Comparison of ENCODE assay signal across 20 mouse cellular contexts in the genomic region with DNA sequence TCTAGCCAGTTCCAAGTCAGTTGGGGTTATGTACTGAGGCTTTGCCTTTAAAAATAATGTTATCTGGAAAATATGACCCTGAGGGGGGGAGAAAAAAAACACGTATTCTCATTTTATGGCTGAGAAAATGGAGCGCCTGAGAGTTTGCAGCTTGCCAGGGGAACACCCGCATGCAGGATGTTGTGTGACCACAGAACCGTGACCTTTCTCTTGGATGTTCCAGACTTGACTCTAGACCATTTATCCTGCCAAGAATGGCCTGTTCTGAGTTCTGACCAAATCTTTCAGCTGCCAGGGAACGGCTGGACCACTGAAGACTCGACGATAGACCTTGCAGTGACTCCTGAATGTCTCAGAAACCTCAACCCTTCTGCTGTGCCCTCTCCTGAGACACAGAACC. TPM values are rescaled to one million over a fixed set of nuclear protein-coding genes. Genes with fewer than 3 reads are reported as not detected.
DNase-seq lines count a peak whose midpoint lies in the region; ATAC-seq and TF ChIP-seq lines count a peak whose summit lies in the region.
"Had no signal": no experiment of that assay in that cellular context is flagged by ENCODE, and none has a peak within 500 bp of the region (broad histone marks: within the 10 kb centered on the region; RNA-seq: fewer than 3 reads in every experiment).

No protein-coding gene starts in this region.

- 68% methylated on average over 7 of the region's 7 CpGs for WGBS in lung, embryonic 14.5 days
- WGBS in lung, adult 2 months: 36% methylated on average over 7 of the region's 7 CpGs

- H3K4me2 ChIP-seq in lung, embryonic 14.5 days: no peak overlapping the region
- H3K4me2 ChIP-seq: embryonic facial prominence, embryonic 15.5 days; limb, embryonic 15.5 days had no signal

- no peak overlapping the region for H3K4me3 ChIP-seq in lung, embryonic 14.5 days (ENCODE audit: low read depth, low read length)
- no peak overlapping the region for H3K4me3 ChIP-seq in lung, adult 2 months (replicated peaks; ENCODE audit: extremely low read depth, low read depth, low read length)
- H3K4me3 ChIP-seq: embryonic facial prominence, embryonic 15.5 days; left cerebral cortex, adult 2 months; limb, embryonic 15.5 days; megakaryocyte, embryonic 14.5 days; myocyte had no signal

- no peaks in the 10 kb centered on the region for H3K36me3 ChIP-seq in lung, embryonic 14.5 days (ENCODE audit: insufficient read depth)
- H3K36me3 ChIP-seq: embryonic facial prominence, embryonic 15.5 days; limb, embryonic 15.5 days had no signal

- H3K27me3 ChIP-seq in lung, embryonic 14.5 days (ENCODE audit: insufficient read depth, low read length): no peaks in the 10 kb centered on the region
- H3K27me3 ChIP-seq: embryonic facial prominence, embryonic 15.5 days; limb, embryonic 15.5 days had no signal

- H3K27ac ChIP-seq in lung, embryonic 14.5 days (ENCODE audit: low read depth): no peak overlapping the region
- H3K27ac ChIP-seq: embryonic facial prominence, embryonic 15.5 days; left cerebral cortex, adult 2 months; limb, embryonic 15.5 days had no signal

- TF ChIP-seq CTCF in lung, embryonic 14.5 days (IDR thresholded peaks at IDR 0.05; ENCODE audit: low read depth): no peak
- TF ChIP-seq CTCF in lung, adult 2 months (IDR thresholded peaks at IDR 0.05; ENCODE audit: insufficient read depth, low read length): no peak

- peak; percentile 63 for DNase-seq in gastrocnemius, adult 18-20 months (ENCODE audit: low spot score)
- no peak for DNase-seq in gastrocnemius, postnatal 4 days (ENCODE audit: low spot score in 2 of 2)
- peak; percentile 31 for DNase-seq in lung, embryonic 14.5 days
- DNase-seq in lung, adult 2 months: no peak
- peak; percentile 56 for DNase-seq in kidney, postnatal 10 days
- no peak for DNase-seq in left cerebral cortex, adult 18-20 months (ENCODE audit: low spot score in 2 of 2)
- no peak for DNase-seq in B cell, adult 2 months
- no peak for DNase-seq in neural tube, embryonic 10.5 days (ENCODE audit: extremely low spot score, low spot score)

- H3K4me1 ChIP-seq in lung, embryonic 14.5 days (ENCODE audit: insufficient read depth): no peaks in the 10 kb centered on the region
- H3K4me1 ChIP-seq in lung, adult 2 months (ENCODE audit: control insufficient read depth, insufficient read depth, low read length): peaks cover 11% of the 10 kb centered on the region
- H3K4me1 ChIP-seq: embryonic facial prominence, embryonic 15.5 days had no signal

- no peak for TF ChIP-seq POLR2A in lung, adult 2 months (IDR thresholded peaks at IDR 0.05; ENCODE audit: borderline replicate concordance, extremely low read depth, low read depth, low read length)

- ATAC-seq in lung, embryonic 14.5 days (ENCODE audit: insufficient read depth): no peak

- no peak overlapping the region for H3K9ac ChIP-seq in lung, embryonic 14.5 days
- H3K9ac ChIP-seq: embryonic facial prominence, embryonic 15.5 days; limb, embryonic 15.5 days had no signal

- no peaks in the 10 kb centered on the region for H3K9me3 ChIP-seq in lung, embryonic 14.5 days (ENCODE audit: low read depth, low read length)
- H3K9me3 ChIP-seq: embryonic facial prominence, embryonic 15.5 days; limb, embryonic 15.5 days; megakaryocyte, embryonic 14.5 days had no signal

RNA-seq across cellular contexts. Expression of a gene that starts 11.9 kb away (rescaled TPM):
- 10 to 100 TPM; 16.1 to 19.0 TPM for total RNA-seq in gastrocnemius, adult 18-20 months (2021)
- total RNA-seq in gastrocnemius, postnatal 4 days (2021): 10 to 100 TPM; 12.8 to 13.2 TPM
- polyA plus RNA-seq in lung, embryonic 14.5 days (2014; fragmentation: Nextera tagmentation; extraction: Ambion mirVana): 0.17 and 0.23 TPM in 2 replicates
- polyA plus RNA-seq in lung, adult 2 months (2012; rRNA removed): 7.8 and 12.0 TPM in 2 replicates
- total RNA-seq in left cerebral cortex, adult 18-20 months (2021): under 1 TPM in 1 of 2 experiments, not detected in 1; 0.19 TPM
- total RNA-seq: hematopoietic stem cell, adult 5-6 weeks; left cerebral cortex, adult 2 months had no signal
- polyA plus RNA-seq: C2C12, myocyte had no signal

RNA-seq across cellular contexts. Expression of a gene that starts 24.9 kb away (rescaled TPM):
- 10 to 100 TPM; 15.7 to 24.5 TPM for total RNA-seq in gastrocnemius, adult 18-20 months (2021)
- total RNA-seq in gastrocnemius, postnatal 4 days (2021): 10 to 100 TPM; 55.8 to 95.9 TPM
- polyA plus RNA-seq in lung, embryonic 14.5 days (2014; fragmentation: Nextera tagmentation; extraction: Ambion mirVana): 4.0 and 4.9 TPM in 2 replicates
- polyA plus RNA-seq in lung, adult 2 months (2012; rRNA removed): 2.4 and 4.0 TPM in 2 replicates
- total RNA-seq in left cerebral cortex, adult 18-20 months (2021): 10 to 100 TPM; 77.6 to 89.6 TPM
- total RNA-seq: common myeloid progenitor, adult 5-6 weeks had no signal

RNA-seq across cellular contexts. Expression of a gene that starts 35.1 kb away (rescaled TPM):
- total RNA-seq in gastrocnemius, adult 18-20 months (2021): 1 to 10 TPM; 1.0 to 1.2 TPM
- 1 to 10 TPM; 1.7 to 2.5 TPM for total RNA-seq in gastrocnemius, postnatal 4 days (2021)
- 4.9 and 6.3 TPM in 2 replicates for polyA plus RNA-seq in lung, embryonic 14.5 days (2014; fragmentation: Nextera tagmentation; extraction: Ambion mirVana)
- polyA plus RNA-seq in lung, adult 2 months (2012; rRNA removed): 12.8 and 14.4 TPM in 2 replicates
- 100 to 1,000 TPM; 128 to 158 TPM for total RNA-seq in left cerebral cortex, adult 18-20 months (2021)

RNA-seq across cellular contexts. Expression of a gene that starts 47.9 kb away (rescaled TPM):
- not detected for total RNA-seq in gastrocnemius, adult 18-20 months (2021)
- not detected for total RNA-seq in gastrocnemius, postnatal 4 days (2021)
- not detected in 2 replicates for polyA plus RNA-seq in lung, embryonic 14.5 days (2014; fragmentation: Nextera tagmentation; extraction: Ambion mirVana)
- polyA plus RNA-seq in lung, adult 2 months (2012; rRNA removed): 6.3 and 9.8 TPM in 2 replicates
- total RNA-seq in left cerebral cortex, adult 18-20 months (2021): not detected
- total RNA-seq: adrenal gland, adult 18-20 months; common myeloid progenitor, adult 5-6 weeks; hematopoietic stem cell, adult 5-6 weeks; left cerebral cortex, adult 2 months; MEL had no signal
- polyA plus RNA-seq: C2C12; embryonic facial prominence, embryonic 15.5 days; limb, embryonic 15.5 days; myocyte; testis, adult 2 months had no signal

RNA-seq across cellular contexts. Expression of a gene that starts 54.4 kb away (rescaled TPM):
- not detected for total RNA-seq in gastrocnemius, adult 18-20 months (2021)
- not detected for total RNA-seq in gastrocnemius, postnatal 4 days (2021)
- not detected in 2 replicates for polyA plus RNA-seq in lung, embryonic 14.5 days (2014; fragmentation: Nextera tagmentation; extraction: Ambion mirVana)
- polyA plus RNA-seq in lung, adult 2 months (2012; rRNA removed): 9.6 TPM in 1 of 2 replicates, not detected in the other
- total RNA-seq in left cerebral cortex, adult 18-20 months (2021): not detected
- total RNA-seq: adrenal gland, adult 18-20 months; common myeloid progenitor, adult 5-6 weeks; hematopoietic stem cell, adult 5-6 weeks; left cerebral cortex, adult 2 months; MEL had no signal
- polyA plus RNA-seq: C2C12; embryonic facial prominence, embryonic 15.5 days; limb, embryonic 15.5 days; myocyte; spleen, adult 2 months had no signal

Comparison
In these comparisons a context has a peak if more than half of its experiments do, and no peak if none do; other contexts are left out.
1. DNase-seq: peak in gastrocnemius, adult 18-20 months (single experiment), lung, embryonic 14.5 days (single experiment) and kidney, postnatal 10 days (single experiment); none in gastrocnemius, postnatal 4 days (0 of 2), lung, adult 2 months (single experiment), left cerebral cortex, adult 18-20 months (0 of 2), B cell, adult 2 months (0 of 2) and neural tube, embryonic 10.5 days (single experiment).
2. RNA of a gene that starts 11.9 kb away (total RNA-seq): 16.1 to 19.0 TPM in gastrocnemius, adult 18-20 months and 12.8 to 13.2 TPM in gastrocnemius, postnatal 4 days; 0.19 TPM in left cerebral cortex, adult 18-20 months; every median in the first group is over 10 times any median in the second.
3. RNA of a gene that starts 35.1 kb away (total RNA-seq): 128 to 158 TPM in left cerebral cortex, adult 18-20 months; 1.7 to 2.5 TPM in gastrocnemius, postnatal 4 days and 1.0 to 1.2 TPM in gastrocnemius, adult 18-20 months; every median in the first group is over 10 times any median in the second.